Mouse (Mus musculus) monocyte, adult 5-6 weeks (primary cell): ENCODE results near the gene Tceal9. TPM values are rescaled to one million over a fixed set of nuclear protein-coding genes. Genes with fewer than 3 reads are reported as not detected.
A peak's percentile ranks its signal among the peaks of the same experiment; 100 is the strongest.
"Not testable (repeated sequence)": the region's sequence is repeated elsewhere in the genome, so short reads cannot be mapped to it uniquely, and the experiment has no call there.

Experiments used
- ATAC-seq: fragments of 153-309, 156-312 bp; replicated peaks from 2 replicates; pipeline ENCODE4 v1.8.0; 2017; ENCODE audit warnings: mild to moderate bottlenecking; ENCODE audit not compliant: low TSS enrichment, insufficient number of reproducible peaks, severe bottlenecking, poor library complexity, low FRiP score
- total RNA-seq: library from RNA; stranded (forward); fragments of 200-1000, 200-491, 200-594 nt; gene quantifications from 3 replicates; pipeline ENCODE4 v1.2.3, GENCODE M21; 2017

Tceal9 gene
- 77.6 to 89.2 TPM (median 85.4 TPM) in 3 replicates for total RNA-seq

GRCm38 (mm10) chrX:136244574-136245229, at the start of gene Tceal9:
Gene Tceal9, plus strand, starts transcription at chrX:136245079.
- peak; percentile 73; the same call in 1 of the 2 replicates for ATAC-seq

- ATAC-seq: no peak
Measured at GRCm38 (mm10) chrX:136195193-136195944, 49.5 kb upstream of the Tceal9 start.

- ATAC-seq: no peak
Measured at GRCm38 (mm10) chrX:136196873-136197272, 48.0 kb upstream of the Tceal9 start.

GRCm38 (mm10) chrX:136203257-136203656, 41.6 kb upstream of the Tceal9 start:
- ATAC-seq: no peak

- ATAC-seq: no peak
Measured at GRCm38 (mm10) chrX:136203664-136204066, 41.2 kb upstream of the Tceal9 start, which contains the start of gene Tceal5. Gene Tceal5, minus strand, starts transcription at chrX:136203876.

- no peak for ATAC-seq
Measured at GRCm38 (mm10) chrX:136204406-136204805, 40.5 kb upstream of the Tceal9 start.

GRCm38 (mm10) chrX:136213396-136213795, 31.5 kb upstream of the Tceal9 start:
- ATAC-seq: no peak

GRCm38 (mm10) chrX:136214729-136215677, 29.9 kb upstream of the Tceal9 start, which contains the start of the genes Tceal7 and Bex1:
Gene Tceal7, plus strand, starts transcription at chrX:136214779.
Gene Bex1, minus strand, starts transcription at chrX:136215513.
- not testable (repeated sequence) for ATAC-seq

GRCm38 (mm10) chrX:136216303-136216702, 28.6 kb upstream of the Tceal9 start:
- ATAC-seq: no peak

GRCm38 (mm10) chrX:136223714-136224113, 21.2 kb upstream of the Tceal9 start:
- no peak for ATAC-seq

- no peak for ATAC-seq
Measured at GRCm38 (mm10) chrX:136227768-136228167, 17.1 kb upstream of the Tceal9 start.

GRCm38 (mm10) chrX:136238118-136238517, 6.8 kb upstream of the Tceal9 start:
- no peak for ATAC-seq

GRCm38 (mm10) chrX:136243181-136243580, 1.7 kb upstream of the Tceal9 start:
- no peak for ATAC-seq

GRCm38 (mm10) chrX:136245521-136246071, 717 bp downstream of the Tceal9 start:
- no peak for ATAC-seq

- ATAC-seq: no peak
Measured at GRCm38 (mm10) chrX:136248811-136249210, 3.9 kb downstream of the Tceal9 start.

- no peak for ATAC-seq
Measured at GRCm38 (mm10) chrX:136249671-136250070, 4.8 kb downstream of the Tceal9 start.

GRCm38 (mm10) chrX:136252023-136252729, 7.3 kb downstream of the Tceal9 start:
- ATAC-seq: no peak

- no peak for ATAC-seq
Measured at GRCm38 (mm10) chrX:136267720-136268119, 22.8 kb downstream of the Tceal9 start.
